Mouse (Mus musculus) G1E (cell line): ENCODE measurements around the gene Sh2d7. TPM values are rescaled to one million over a fixed set of nuclear protein-coding genes. Genes with fewer than 3 reads are reported as not detected.

ENCODE experiments used
- ATAC-seq: 2 replicates; pipeline ENCODE4 v1.8.0; 2016; ENCODE audit warnings: mild to moderate bottlenecking; ENCODE audit not compliant: insufficient number of reproducible peaks, poor library complexity, low FRiP score, severe bottlenecking; ENCODE audit errors: extremely low read depth
- DNase-seq: peaks from one replicate; pipeline ENCODE4 v3.0.0; 2012; ENCODE audit warnings: low spot score
- H3K27me3 ChIP-seq: 2 replicates; pipeline ENCODE4 v1.6.1; 2012; ENCODE audit warnings: mild to moderate bottlenecking, low read length, inconsistent platforms; ENCODE audit not compliant: insufficient read depth
- H3K36me3 ChIP-seq: replicated peaks from 2 replicates; pipeline ENCODE3; 2012; ENCODE audit warnings: mild to moderate bottlenecking, inconsistent platforms
- H3K4me1 ChIP-seq: 2 replicates; pipeline ENCODE4 v1.6.1; 2012; ENCODE audit warnings: low read depth, low read length, inconsistent platforms, mixed read lengths; ENCODE audit not compliant: insufficient read depth
- H3K4me3 ChIP-seq: 2 replicates; pipeline ENCODE4 v1.5.1; 2012; ENCODE audit warnings: low read depth, mild to moderate bottlenecking, inconsistent platforms, low read length, moderate library complexity, mixed read lengths
- H3K9me3 ChIP-seq: replicated peaks from 2 replicates; pipeline ENCODE4 v1.6.1; 2012; ENCODE audit warnings: inconsistent platforms
- CTCF ChIP-seq: IDR thresholded peaks from 2 replicates; pipeline ENCODE4 v1.5.1; 2012; ENCODE audit warnings: low read depth, low read length, inconsistent platforms, mixed read lengths
- GATA1 ChIP-seq: IDR thresholded peaks from 2 replicates; pipeline ENCODE4 v1.6.1; 2012; ENCODE audit warnings: borderline replicate concordance, low read length, inconsistent platforms, mixed read lengths
- GATA2 ChIP-seq: IDR thresholded peaks from 2 replicates; pipeline ENCODE4 v1.6.1; 2012; ENCODE audit warnings: low read depth, low read length, inconsistent platforms, borderline replicate concordance
- POLR2AphosphoS5 ChIP-seq: IDR thresholded peaks from 2 replicates; pipeline ENCODE4 v1.6.1; 2012; ENCODE audit warnings: low read depth, low read length, inconsistent platforms; ENCODE audit not compliant: insufficient replicate concordance
- TAL1 ChIP-seq: conservative IDR thresholded peaks from 2 replicates; pipeline ENCODE4 v1.6.1; 2012; ENCODE audit warnings: low read depth, low read length, inconsistent platforms, mixed read lengths
- polyA plus RNA-seq: library from polyadenylated mRNA; stranded (reverse); fragments of >175 nt; gene quantifications from 2 replicates; pipeline ENCODE4 v1.2.3, GENCODE M21; 2012
- total RNA-seq, 2 experiments: library from RNA; stranded (forward) in 1 of 2; stranded (reverse) in 1 of 2; fragments of 200-1000 nt in 1 of 2; fragments of >200 nt in 1 of 2; fragmentation: Nextera tagmentation in 1 of 2; gene quantifications; 2 replicates each; pipeline ENCODE4 v1.2.3; 2014 to 2017

Sh2d7 gene
- total and polyA plus RNA-seq, 3 experiments, result 0.05 TPM; not detected in 2

DNA sequence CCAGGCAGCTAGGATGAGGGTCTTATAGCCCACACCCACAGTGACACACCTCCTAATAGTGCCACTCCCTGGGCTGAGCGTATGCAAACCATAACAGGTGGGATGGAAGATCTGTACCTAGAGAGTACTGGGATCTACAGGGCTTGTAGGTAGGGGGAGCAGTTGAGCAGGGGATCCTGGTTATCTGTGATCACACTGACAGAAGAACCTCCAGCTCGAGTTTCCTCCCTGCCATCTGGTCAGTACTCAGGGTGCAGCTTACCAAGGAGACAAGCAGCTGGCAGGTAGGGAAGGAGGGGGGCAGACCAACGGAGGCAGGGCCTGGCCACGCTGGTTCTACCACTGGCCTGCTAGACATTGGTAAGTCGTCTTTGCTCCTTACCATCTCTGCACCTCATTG, 13.6 kb downstream of the Sh2d7 start:
- Histone ChIP-seq H3K36me3 (no peaks in the 10 kb centered on the region), H3K4me3 (no peak overlapping the region), H3K27me3 (peaks cover 49% of the 10 kb centered on the region), H3K9me3 (no peaks in the 10 kb centered on the region), H3K4me1 (peaks cover 9% of the 10 kb centered on the region)
- DNase-seq (peak; percentile 23), ATAC-seq (no peak)
- TF ChIP-seq GATA1 (no peak), CTCF (no peak), POLR2AphosphoS5 (no peak), GATA2 (no peak), TAL1 (no peak)

DNA sequence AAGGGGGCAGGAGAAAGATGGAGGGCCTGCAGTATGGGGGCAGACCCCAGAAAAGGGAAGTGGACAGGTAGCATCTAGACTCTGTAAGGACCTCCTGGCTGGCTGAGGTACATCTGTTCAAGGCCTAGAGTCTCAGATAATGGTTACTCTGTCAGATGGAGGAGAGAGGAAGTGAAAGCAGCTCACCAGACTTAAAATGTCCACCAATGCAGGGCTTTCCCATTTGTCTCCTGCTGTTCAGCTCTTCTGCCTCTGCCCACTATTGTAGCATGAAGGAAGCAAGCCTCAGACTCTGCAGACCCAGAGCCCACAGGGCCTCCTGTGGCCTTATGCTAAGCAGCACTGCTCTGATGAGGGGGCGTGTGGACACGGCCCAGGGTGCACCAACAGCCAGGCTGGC, 16.3 kb downstream of the Sh2d7 start:
- peaks cover 16% of the 10 kb centered on the region for H3K4me1 ChIP-seq
- H3K36me3 ChIP-seq, result no peaks in the 10 kb centered on the region
- ATAC-seq, result no peak
- no peak for TF ChIP-seq POLR2AphosphoS5
- no peak for TF ChIP-seq GATA1
- DNase-seq, result no peak
- H3K4me3 ChIP-seq, result no peak overlapping the region
- peaks cover 55% of the 10 kb centered on the region for H3K27me3 ChIP-seq
- no peaks in the 10 kb centered on the region for H3K9me3 ChIP-seq

DNA sequence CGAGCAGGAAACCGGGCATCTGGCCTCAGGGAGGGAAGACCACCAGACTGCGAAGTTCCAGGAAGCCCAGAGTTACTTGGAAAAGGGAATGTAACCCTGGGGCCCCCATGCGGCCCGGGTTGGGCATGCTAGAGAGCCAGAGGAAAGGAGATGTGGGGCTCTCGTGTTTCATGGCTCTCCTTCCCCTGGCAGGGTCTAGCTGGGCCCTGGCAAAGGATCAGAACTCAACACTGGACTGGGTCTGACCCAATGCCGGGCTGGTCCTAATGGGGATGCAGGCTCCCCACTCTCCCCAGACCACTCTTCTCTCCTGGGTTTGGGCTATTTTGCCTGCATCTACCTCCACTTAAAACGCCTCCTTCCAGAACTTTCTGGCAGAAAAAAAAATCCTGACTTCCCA, 19.9 kb downstream of the Sh2d7 start:
- ATAC-seq, result no peak
- Histone ChIP-seq H3K27me3 (peaks cover 44% of the 10 kb centered on the region), H3K36me3 (no peaks in the 10 kb centered on the region), H3K9me3 (no peaks in the 10 kb centered on the region), H3K4me3 (no peak overlapping the region), H3K4me1 (peaks cover 22% of the 10 kb centered on the region)
- TF ChIP-seq CTCF (no peak), GATA2 (no peak), TAL1 (no peak), POLR2AphosphoS5 (no peak), GATA1 (no peak)
- no peak for DNase-seq

- peaks cover 41% of the 10 kb centered on the region for H3K27me3 ChIP-seq
- H3K9me3 ChIP-seq, result no peaks in the 10 kb centered on the region
- peak; percentile 81 for DNase-seq
- peak within 1 kb of the TSS; percentile 68; the same call in 1 of the 2 replicates for H3K4me3 ChIP-seq
- peaks cover 23% of the 10 kb centered on the region for H3K4me1 ChIP-seq
- TF ChIP-seq CTCF, result no peak
- no peak for TF ChIP-seq POLR2AphosphoS5
- TF ChIP-seq GATA1, result no peak
- no peak for TF ChIP-seq GATA2
- no peak for TF ChIP-seq TAL1
- ATAC-seq, result peak; percentile 89
- H3K36me3 ChIP-seq, result no peaks in the 10 kb centered on the region
Measured at GRCm38 (mm10) chr9:54559771-54560471, 21.1 kb downstream of the Sh2d7 start, which contains the start of gene Cib2. Cib2 (minus strand) TSS chr9:54560218.

- no peak for TF ChIP-seq GATA2
- no peak for TF ChIP-seq POLR2AphosphoS5
- TF ChIP-seq TAL1, result no peak
- no peak for TF ChIP-seq GATA1
- no peak for TF ChIP-seq CTCF
- Histone ChIP-seq H3K9me3 (no peaks in the 10 kb centered on the region), H3K4me1 (peaks cover 19% of the 10 kb centered on the region), H3K36me3 (no peaks in the 10 kb centered on the region), H3K4me3 (no peak overlapping the region), H3K27me3 (peaks cover 35% of the 10 kb centered on the region)
- no peak for DNase-seq
- ATAC-seq, result no peak
Measured at GRCm38 (mm10) chr9:54560831-54561601, 22.2 kb downstream of the Sh2d7 start.

DNA sequence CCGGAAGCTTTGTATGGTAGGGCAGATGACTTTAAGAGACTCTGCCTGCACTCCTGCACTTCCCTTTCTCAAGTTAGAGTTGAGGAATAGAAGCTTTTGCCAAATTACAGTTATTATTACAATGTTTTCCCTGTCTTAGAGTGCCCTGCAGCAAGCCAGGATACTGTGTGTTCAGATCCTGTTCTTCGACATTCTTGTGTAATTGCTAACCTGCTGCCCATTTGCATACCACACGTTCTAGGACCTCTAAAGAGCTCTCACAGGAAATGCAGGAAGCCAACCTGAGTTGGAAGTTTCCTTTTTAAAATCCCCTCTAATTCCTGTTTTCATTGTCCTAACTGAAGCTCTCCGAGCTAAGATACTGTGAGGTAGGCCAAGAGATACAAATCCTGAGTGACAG, 28.2 kb downstream of the Sh2d7 start:
- no peak for TF ChIP-seq GATA2
- H3K27me3 ChIP-seq, result peaks cover 7% of the 10 kb centered on the region; the same call in 1 of the 2 replicates
- no peak overlapping the region for H3K4me3 ChIP-seq
- H3K4me1 ChIP-seq, result peaks cover 25% of the 10 kb centered on the region
- no peaks in the 10 kb centered on the region for H3K9me3 ChIP-seq
- DNase-seq (no peak), ATAC-seq (no peak)
- H3K36me3 ChIP-seq, result no peaks in the 10 kb centered on the region

- Histone ChIP-seq H3K27me3 (peaks cover 6% of the 10 kb centered on the region; the same call in 1 of the 2 replicates), H3K4me3 (no peak overlapping the region), H3K36me3 (no peaks in the 10 kb centered on the region), H3K4me1 (peaks cover 21% of the 10 kb centered on the region), H3K9me3 (no peaks in the 10 kb centered on the region)
- ATAC-seq (no peak), DNase-seq (no peak)
- no peak for TF ChIP-seq GATA2
- no peak for TF ChIP-seq CTCF
- TF ChIP-seq GATA1, result no peak
- no peak for TF ChIP-seq TAL1
- no peak for TF ChIP-seq POLR2AphosphoS5
Measured at GRCm38 (mm10) chr9:54568732-54569131, 29.9 kb downstream of the Sh2d7 start.
